Mouse (Mus musculus) neural tube, embryonic 15.5 days (tissue): Measurements from ENCODE around the gene Sash1. TPM values are rescaled to one million over a fixed set of nuclear protein-coding genes. Genes with fewer than 3 reads are reported as not detected.

Experiments
- ATAC-seq: fragments of 200-750 bp; cut with Nextera tagmentation; 2 replicates; pipeline ENCODE4 v1.8.0; 2017; ENCODE audit warnings: mild to moderate bottlenecking, moderate TSS enrichment, moderate library complexity; ENCODE audit not compliant: low FRiP score
- H3K27ac ChIP-seq: fragments of 300-500 bp; sonication (generic); replicated peaks from 2 replicates; pipeline ENCODE4 v1.5.1; 2015; ENCODE audit warnings: mild to moderate bottlenecking, inconsistent platforms
- H3K27me3 ChIP-seq: fragments of 300-500 bp; sonication (generic); replicated peaks from 2 replicates; pipeline ENCODE4 v1.6.1; 2015; ENCODE audit warnings: inconsistent platforms
- H3K36me3 ChIP-seq: fragments of 300-500 bp; sonication (generic); 2 replicates; pipeline ENCODE4 v1.6.1; 2015; ENCODE audit warnings: inconsistent platforms
- H3K4me1 ChIP-seq: fragments of 300-500 bp; sonication (generic); 2 replicates; pipeline ENCODE4 v1.6.1; 2015; ENCODE audit warnings: inconsistent platforms
- H3K4me2 ChIP-seq: fragments of 300-500 bp; sonication (generic); 2 replicates; pipeline ENCODE4 v1.6.1; 2015; ENCODE audit warnings: inconsistent platforms, mild to moderate bottlenecking, moderate library complexity
- H3K4me3 ChIP-seq: fragments of 300-500 bp; sonication (generic); replicated peaks from 2 replicates; pipeline ENCODE4 v1.5.1; 2015; ENCODE audit warnings: mild to moderate bottlenecking, inconsistent platforms
- H3K9ac ChIP-seq: fragments of 300-500 bp; sonication (generic); replicated peaks from 2 replicates; pipeline ENCODE4 v1.6.1; 2015; ENCODE audit warnings: mild to moderate bottlenecking, inconsistent platforms
- H3K9me3 ChIP-seq: fragments of 300-500 bp; sonication (generic); replicated peaks from 2 replicates; pipeline ENCODE4 v1.6.1; 2016; ENCODE audit warnings: inconsistent platforms
- WGBS: fragments of 180-500 bp; shearing (Covaris S2); methylation state at CpG from one replicate; pipeline ENCODE4 v1.1.7; 2015; ENCODE audit warnings: mixed read lengths; 5-methylcytosine and 5-hydroxymethylcytosine counted together
- polyA plus RNA-seq: library from polyadenylated mRNA; unstranded; fragments of >200 nt; fragmentation: Nextera tagmentation; extraction: Ambion mirVana; gene quantifications from 2 replicates; pipeline ENCODE4 v1.2.1, GENCODE M21; 2015

Sash1 gene
- polyA plus RNA-seq, 1 experiment from 2014 or later, result 2.5 TPM

DNA sequence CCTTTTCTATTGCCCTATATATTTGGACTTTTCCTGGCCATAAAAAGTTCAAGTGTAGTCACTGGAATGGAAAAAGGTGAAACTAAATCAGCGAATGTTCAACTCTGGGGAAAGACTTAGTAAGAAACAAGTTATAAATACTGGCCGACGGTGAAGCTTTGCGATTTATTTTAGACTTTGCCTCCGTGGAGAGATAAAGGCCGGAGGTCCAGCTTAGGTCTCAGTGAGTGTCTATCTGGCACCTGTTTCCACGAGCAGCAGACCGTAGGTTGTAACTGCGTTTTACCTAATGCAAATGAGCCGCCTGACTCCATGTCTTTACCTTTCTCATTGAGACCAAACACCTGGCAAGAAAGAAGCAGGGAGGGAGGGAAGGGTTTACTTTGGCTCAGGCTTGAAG is 77.5 kb downstream of the Sash1 start:
- no peak for ATAC-seq
- Histone ChIP-seq H3K4me2 (no peak overlapping the region), H3K4me3 (no peak overlapping the region), H3K4me1 (peaks cover 14% of the 10 kb centered on the region), H3K9ac (no peak overlapping the region), H3K36me3 (no peaks in the 10 kb centered on the region), H3K27me3 (no peaks in the 10 kb centered on the region), H3K9me3 (no peaks in the 10 kb centered on the region), H3K27ac (no peak overlapping the region)
- WGBS, result 89% methylated on average over 10 of the region's 10 CpGs

DNA sequence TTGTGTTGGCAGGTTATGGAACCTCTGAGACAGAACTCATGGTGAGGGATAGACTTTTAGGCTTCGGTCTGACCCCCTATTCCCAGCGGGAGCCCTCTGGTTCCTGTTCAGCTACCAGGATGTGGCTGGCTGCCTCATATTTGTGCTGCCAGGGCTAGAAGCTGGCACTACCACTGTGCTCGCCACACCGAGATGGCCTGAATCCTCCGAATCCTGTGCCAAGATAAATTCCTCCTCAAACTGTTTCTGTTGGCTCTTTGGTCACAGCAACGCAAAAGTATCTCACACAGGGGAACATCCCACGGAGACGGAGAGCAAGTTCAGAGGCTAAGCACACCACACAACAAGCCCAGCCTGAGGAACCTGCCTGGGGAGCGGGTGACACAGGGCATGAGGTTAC is 78.3 kb downstream of the Sash1 start:
- no peaks in the 10 kb centered on the region for H3K27me3 ChIP-seq
- no peak overlapping the region for H3K27ac ChIP-seq
- ATAC-seq, result no peak
- WGBS, result 83% methylated on average over 9 of the region's 9 CpGs
- H3K9ac ChIP-seq, result no peak overlapping the region
- H3K4me3 ChIP-seq, result no peak overlapping the region
- H3K36me3 ChIP-seq, result no peaks in the 10 kb centered on the region
- no peak overlapping the region for H3K4me2 ChIP-seq
- no peaks in the 10 kb centered on the region for H3K9me3 ChIP-seq
- peaks cover 17% of the 10 kb centered on the region for H3K4me1 ChIP-seq

DNA sequence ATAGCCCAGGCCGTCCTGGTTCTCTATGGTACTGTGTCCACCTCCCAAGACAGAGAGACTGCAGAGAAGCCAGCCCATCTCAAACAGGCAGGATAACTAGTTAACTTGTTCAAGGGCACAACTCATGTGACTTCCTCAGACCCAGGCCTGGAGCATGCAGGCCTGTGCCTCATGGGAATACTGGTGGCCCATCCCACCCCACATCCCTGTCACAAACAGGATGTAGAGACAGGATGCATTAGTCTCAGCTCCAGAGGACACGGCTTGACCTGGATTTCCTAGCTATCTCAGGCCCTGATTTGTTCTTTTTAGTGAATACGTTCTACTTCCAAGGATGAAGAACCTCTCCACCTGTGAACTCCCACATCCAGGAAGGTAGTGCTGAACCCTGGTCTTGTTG is 80.5 kb downstream of the Sash1 start:
- no peaks in the 10 kb centered on the region for H3K36me3 ChIP-seq
- no peak overlapping the region for H3K4me3 ChIP-seq
- H3K27ac ChIP-seq, result no peak overlapping the region
- H3K9ac ChIP-seq, result no peak overlapping the region
- H3K4me1 ChIP-seq, result peaks cover 27% of the 10 kb centered on the region
- no peaks in the 10 kb centered on the region for H3K9me3 ChIP-seq
- no peak overlapping the region for H3K4me2 ChIP-seq
- H3K27me3 ChIP-seq, result no peaks in the 10 kb centered on the region
- ATAC-seq, result no peak
- WGBS, result 91% methylated on average over 3 of the region's 3 CpGs

DNA sequence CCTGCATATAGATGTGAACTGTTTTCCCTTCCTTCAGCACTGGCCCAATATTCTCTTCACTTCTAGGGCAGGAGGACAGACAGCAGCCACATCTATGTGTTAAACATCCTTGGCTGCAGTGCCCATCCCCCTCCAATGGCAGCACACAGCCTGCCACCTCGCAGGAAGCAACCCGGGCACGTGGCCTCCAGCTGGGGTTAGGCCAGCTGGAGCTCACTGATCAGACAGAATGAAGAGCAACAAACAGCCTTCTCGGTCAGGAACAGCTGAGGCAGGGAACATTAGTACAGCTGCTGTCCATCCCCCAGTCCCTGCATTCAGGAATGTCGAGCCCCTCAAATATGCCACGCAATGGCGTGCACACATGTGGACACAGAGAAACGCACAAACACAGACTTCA is 81.6 kb downstream of the Sash1 start:
- peak; percentile 26; the same call in 1 of the 2 replicates for ATAC-seq
- no peak overlapping the region for H3K4me2 ChIP-seq
- no peaks in the 10 kb centered on the region for H3K9me3 ChIP-seq
- peak overlapping the region; percentile 15; the same call in 1 of the 2 replicates for H3K27ac ChIP-seq
- H3K4me1 ChIP-seq, result peaks cover 32% of the 10 kb centered on the region
- no peak overlapping the region for H3K4me3 ChIP-seq
- H3K9ac ChIP-seq, result no peak overlapping the region
- H3K27me3 ChIP-seq, result no peaks in the 10 kb centered on the region
- no peaks in the 10 kb centered on the region for H3K36me3 ChIP-seq
- WGBS, result 18% methylated on average over 8 of the region's 8 CpGs

DNA sequence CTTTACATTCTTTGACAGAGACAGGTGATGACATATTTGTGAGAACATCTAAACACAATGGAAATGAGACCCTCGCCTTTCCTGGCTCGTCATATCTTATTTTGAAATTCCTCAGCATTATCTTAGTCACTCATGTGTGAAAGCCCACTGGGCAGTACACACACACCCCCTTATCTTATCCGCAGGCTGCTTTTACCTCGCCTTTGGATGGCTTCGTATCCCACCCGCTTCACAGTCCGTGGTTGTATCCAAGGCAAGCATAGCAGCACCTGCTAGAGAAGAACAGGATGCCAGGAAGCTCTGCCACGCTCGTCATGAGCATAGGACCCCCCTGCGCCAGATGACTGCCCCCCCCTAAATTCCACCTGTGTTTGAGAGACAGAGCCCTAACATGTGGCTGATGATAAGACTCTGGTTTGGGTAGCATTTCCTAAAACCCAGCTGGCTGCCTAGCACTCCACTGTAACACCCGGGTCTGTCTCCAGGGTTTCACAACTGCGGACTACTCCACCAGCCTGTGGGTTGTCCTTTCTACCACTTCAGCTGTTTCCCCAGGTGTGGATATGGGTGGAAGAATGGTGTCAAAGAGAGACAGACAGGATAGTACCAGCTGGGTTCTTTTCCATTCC is 84.0 kb downstream of the Sash1 start:
- Histone ChIP-seq H3K9me3 (no peaks in the 10 kb centered on the region), H3K27me3 (no peaks in the 10 kb centered on the region), H3K27ac (peak overlapping the region; percentile 67), H3K9ac (no peak overlapping the region), H3K36me3 (no peaks in the 10 kb centered on the region), H3K4me3 (no peak overlapping the region), H3K4me1 (peaks cover 32% of the 10 kb centered on the region), H3K4me2 (peak overlapping the region; percentile 54)
- peak; percentile 30; the same call in 1 of the 2 replicates for ATAC-seq
- 73% methylated on average over 12 of the region's 12 CpGs for WGBS

DNA sequence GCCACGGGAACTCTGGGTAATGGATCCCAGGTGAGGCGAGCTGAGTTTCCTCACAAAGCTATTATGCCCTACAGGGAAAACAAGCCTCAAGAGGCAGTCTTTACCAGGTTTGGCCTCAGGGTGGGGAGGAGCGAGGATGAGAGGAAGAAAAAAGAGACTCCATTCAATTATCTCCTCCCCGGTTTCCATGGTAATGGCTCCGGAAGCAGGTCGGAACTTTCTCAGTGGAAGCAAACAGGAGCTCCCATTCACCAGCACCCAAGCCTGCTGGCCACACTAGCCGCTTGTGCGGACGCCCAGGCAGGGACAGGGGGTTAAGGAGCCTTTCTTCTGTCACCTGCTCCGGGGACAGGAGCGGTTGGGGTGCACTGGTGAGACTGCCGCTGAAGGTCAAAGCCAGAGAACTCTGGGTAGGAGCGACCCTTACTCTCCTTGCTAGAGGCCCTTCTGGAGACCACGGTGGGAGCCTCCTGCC is 84.7 kb downstream of the Sash1 start:
- Histone ChIP-seq H3K36me3 (no peaks in the 10 kb centered on the region), H3K4me3 (peak overlapping the region; percentile 21), H3K9ac (peak overlapping the region; percentile 40), H3K4me2 (peak overlapping the region; percentile 54), H3K27ac (peak overlapping the region; percentile 67), H3K27me3 (no peaks in the 10 kb centered on the region), H3K9me3 (no peaks in the 10 kb centered on the region), H3K4me1 (peaks cover 32% of the 10 kb centered on the region)
- peak; percentile 77 for ATAC-seq
- WGBS, result 14% methylated on average over 14 of the region's 14 CpGs

DNA sequence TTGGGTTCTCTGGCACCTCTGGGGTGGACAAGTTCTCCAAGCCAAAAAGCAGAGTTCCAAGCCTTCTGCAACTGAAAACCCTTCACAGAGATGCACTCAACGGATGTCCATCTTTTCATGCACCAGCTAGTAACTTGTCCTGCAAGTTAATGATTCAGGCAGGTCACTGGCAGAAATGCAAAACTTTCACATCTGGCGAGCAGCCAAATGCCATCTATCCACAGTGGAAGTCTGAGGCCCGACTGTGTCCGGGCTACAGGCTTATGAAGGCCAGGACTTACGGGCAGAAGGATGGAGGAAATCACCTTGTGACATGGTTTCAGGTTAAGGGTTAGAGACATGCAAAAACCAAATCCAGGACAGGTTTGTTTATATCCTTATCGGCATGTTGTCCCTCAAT is 88.0 kb downstream of the Sash1 start:
- Histone ChIP-seq H3K27me3 (no peaks in the 10 kb centered on the region), H3K4me3 (no peak overlapping the region), H3K4me2 (no peak overlapping the region), H3K27ac (no peak overlapping the region), H3K9ac (no peak overlapping the region), H3K4me1 (peaks cover 20% of the 10 kb centered on the region), H3K36me3 (no peaks in the 10 kb centered on the region), H3K9me3 (no peaks in the 10 kb centered on the region)
- no peak for ATAC-seq
- WGBS, result 75% methylated on average over 6 of the region's 6 CpGs

DNA sequence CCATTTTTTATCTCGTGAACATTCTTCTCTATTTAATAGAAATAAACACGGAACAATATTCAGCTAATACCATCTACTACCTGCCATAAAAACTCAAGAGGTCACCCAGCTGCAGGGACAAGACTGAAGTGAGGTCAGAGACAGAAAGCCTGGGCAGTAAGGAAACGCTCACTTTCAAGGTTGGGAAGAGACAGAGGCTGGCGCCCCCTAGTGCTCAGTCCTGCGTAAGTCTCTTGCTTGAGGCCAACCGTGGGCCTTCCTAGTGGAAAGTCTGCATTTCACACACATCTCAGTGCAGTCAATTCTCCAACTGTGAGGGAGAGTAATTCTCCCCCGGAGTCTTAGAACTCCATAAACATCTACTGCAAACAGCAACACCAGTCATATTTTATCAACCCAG is 90.5 kb downstream of the Sash1 start:
- no peaks in the 10 kb centered on the region for H3K36me3 ChIP-seq
- WGBS, result 37% methylated on average over 7 of the region's 7 CpGs
- no peaks in the 10 kb centered on the region for H3K27me3 ChIP-seq
- peaks cover 5% of the 10 kb centered on the region; the same call in 1 of the 2 replicates for H3K4me1 ChIP-seq
- H3K9ac ChIP-seq, result no peak overlapping the region
- no peak overlapping the region for H3K27ac ChIP-seq
- no peak overlapping the region for H3K4me3 ChIP-seq
- ATAC-seq, result peak; percentile 23; the same call in 1 of the 2 replicates
- no peaks in the 10 kb centered on the region for H3K9me3 ChIP-seq
- no peak overlapping the region for H3K4me2 ChIP-seq

DNA sequence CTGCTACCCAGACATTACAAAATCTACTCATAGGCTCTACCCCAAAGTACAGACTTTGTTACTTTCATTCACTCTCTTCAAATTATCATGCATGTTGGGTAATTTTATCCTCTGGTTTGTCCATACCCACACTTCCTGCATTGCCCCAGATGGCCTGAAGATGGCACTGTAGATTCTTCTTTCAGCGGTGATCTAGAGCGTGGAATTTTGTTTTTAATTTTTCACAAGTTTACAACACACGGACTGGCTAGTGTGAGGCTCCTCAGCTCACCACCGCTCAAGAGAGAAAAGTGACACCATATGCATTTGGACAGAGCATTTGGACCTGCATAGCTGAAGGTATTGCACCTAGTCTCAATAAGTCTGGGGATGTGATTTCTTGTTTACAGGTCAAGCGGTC is 93.5 kb downstream of the Sash1 start:
- ATAC-seq, result no peak

DNA sequence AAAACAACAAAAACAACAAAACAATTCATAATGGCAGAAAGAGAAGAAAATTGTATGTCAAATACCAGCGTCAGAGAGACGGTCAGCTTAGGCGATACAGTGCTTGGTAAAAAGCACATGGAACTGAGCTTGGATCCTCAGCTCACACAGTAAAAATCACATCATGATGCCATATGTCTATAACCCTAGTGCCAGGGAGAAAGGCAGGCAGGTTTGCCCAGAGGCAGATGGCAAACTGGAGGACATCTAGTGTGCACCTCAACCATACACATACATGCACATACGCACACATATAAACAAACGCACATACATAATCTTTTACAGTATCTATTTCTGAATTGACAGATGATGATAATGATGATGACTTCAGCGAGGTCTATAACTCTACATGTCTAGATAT is 96.8 kb downstream of the Sash1 start:
- Histone ChIP-seq H3K4me2 (no peak overlapping the region), H3K27me3 (no peaks in the 10 kb centered on the region), H3K9me3 (no peaks in the 10 kb centered on the region), H3K4me1 (0 out of 2 replicates have a peak, but pooled peaks cover 4% of the 10 kb centered on the region), H3K4me3 (no peak overlapping the region), H3K36me3 (no peaks in the 10 kb centered on the region), H3K9ac (no peak overlapping the region), H3K27ac (no peak overlapping the region)
- ATAC-seq, result no peak
- 96% methylated on average over 6 of the region's 6 CpGs for WGBS

More for the DNA sequence above, 93.5 kb downstream of the Sash1 start:
- no peak overlapping the region for H3K4me3 ChIP-seq
- no peaks in the 10 kb centered on the region for H3K27me3 ChIP-seq
- 70% methylated on average over 5 of the region's 5 CpGs for WGBS
- H3K4me2 ChIP-seq, result no peak overlapping the region
- no peak overlapping the region for H3K9ac ChIP-seq
- H3K9me3 ChIP-seq, result no peaks in the 10 kb centered on the region
- no peaks in the 10 kb centered on the region for H3K36me3 ChIP-seq
- H3K27ac ChIP-seq, result no peak overlapping the region
- no peaks in the 10 kb centered on the region for H3K4me1 ChIP-seq

DNA sequence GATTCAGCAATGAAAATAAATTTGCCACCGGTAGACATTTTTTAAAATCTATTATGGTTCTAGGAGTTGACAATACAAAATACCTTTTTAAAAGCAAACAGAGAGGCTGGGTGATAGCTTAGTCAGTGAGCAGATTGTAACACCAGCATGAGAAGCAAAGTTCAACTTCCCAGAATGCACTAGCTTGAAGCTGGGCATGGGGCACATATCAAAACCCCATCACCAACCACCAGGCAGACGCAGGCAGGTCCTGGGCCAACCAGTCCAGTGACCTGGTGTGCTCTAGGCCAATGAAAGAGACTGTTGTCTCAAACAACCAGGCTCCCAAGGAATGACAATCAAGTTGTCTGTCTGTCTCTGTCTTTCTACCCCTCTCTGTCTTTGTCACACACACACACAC is 98.6 kb downstream of the Sash1 start:
- Histone ChIP-seq H3K27ac (no peak overlapping the region), H3K9me3 (no peaks in the 10 kb centered on the region), H3K9ac (no peak overlapping the region), H3K4me1 (0 out of 2 replicates have a peak, but pooled peaks cover 4% of the 10 kb centered on the region), H3K27me3 (no peaks in the 10 kb centered on the region), H3K4me3 (no peak overlapping the region), H3K36me3 (no peaks in the 10 kb centered on the region), H3K4me2 (no peak overlapping the region)
- WGBS, result 59% methylated on average over 2 of the region's 2 CpGs
- ATAC-seq, result no peak

DNA sequence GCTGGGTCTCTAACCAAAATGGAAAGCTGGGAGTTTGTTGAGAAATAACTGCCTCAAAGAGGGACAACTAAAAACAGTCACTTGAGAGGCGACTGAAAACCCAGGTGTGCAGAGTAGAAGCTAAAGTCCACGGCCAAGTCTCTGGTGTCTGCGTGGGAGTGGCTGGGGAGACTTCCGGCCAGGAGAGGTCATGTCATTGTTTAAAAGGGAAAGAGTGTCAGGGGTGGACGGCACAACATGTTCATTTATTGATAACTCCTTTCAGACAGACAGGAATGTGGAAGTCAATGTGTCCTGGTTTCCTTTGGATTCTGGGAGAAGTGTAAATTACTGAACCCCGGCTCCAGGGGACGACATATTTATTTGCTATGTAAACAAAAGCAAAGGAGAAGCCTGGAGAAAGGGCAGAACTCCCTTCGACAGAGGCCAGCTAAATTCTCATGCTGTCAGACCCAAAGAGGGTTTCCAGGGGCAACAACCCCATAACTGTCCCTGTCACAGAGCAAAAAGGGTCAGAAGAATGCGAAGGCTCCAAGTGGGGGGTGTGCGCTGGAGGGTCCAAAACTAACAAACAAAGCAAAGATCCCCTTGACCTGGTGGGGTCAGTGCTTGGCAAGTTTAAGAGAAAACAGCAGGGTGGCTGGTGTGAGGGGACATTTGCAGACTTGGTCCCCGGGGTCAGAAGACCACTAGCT is 100.3 kb downstream of the Sash1 start:
- Histone ChIP-seq H3K27ac (peak overlapping the region; percentile 7; the same call in 1 of the 2 replicates), H3K9ac (no peak overlapping the region), H3K4me2 (no peak overlapping the region), H3K4me3 (no peak overlapping the region), H3K36me3 (no peaks in the 10 kb centered on the region), H3K9me3 (no peaks in the 10 kb centered on the region), H3K27me3 (no peaks in the 10 kb centered on the region), H3K4me1 (0 out of 2 replicates have a peak, but pooled peaks cover 4% of the 10 kb centered on the region)
- WGBS, result 19% methylated on average over 11 of the region's 11 CpGs
- ATAC-seq, result no peak
